Mouse (Mus musculus) forebrain, embryonic 11.5 days (tissue): ENCODE measurements around the gene Hddc2. TPM values are rescaled to one million over a fixed set of nuclear protein-coding genes. Genes with fewer than 3 reads are reported as not detected.
"Not testable (repeated sequence)": the region's sequence is repeated elsewhere in the genome, so short reads cannot be mapped to it uniquely, and the experiment has no call there.

Experiments used
- ATAC-seq: fragments of 200-750 bp; cut with Nextera tagmentation; replicated peaks from 2 replicates; pipeline ENCODE4 v1.8.0; 2017; ENCODE audit warnings: moderate TSS enrichment; ENCODE audit not compliant: low FRiP score
- DNase-seq: peaks from one replicate; pipeline ENCODE4 v3.0.0-alpha.2; 2017; ENCODE audit warnings: low spot score
- H3K27ac ChIP-seq: fragments of 300-500 bp; sonication (generic); 2 replicates; pipeline ENCODE4 v1.5.1; 2014; ENCODE audit warnings: low read depth, low read length
- H3K27me3 ChIP-seq: fragments of 300-500 bp; sonication (generic); 2 replicates; pipeline ENCODE4 v1.6.1; 2014; ENCODE audit warnings: mild to moderate bottlenecking, low read length, mixed read lengths; ENCODE audit not compliant: control insufficient read depth, insufficient read depth
- H3K36me3 ChIP-seq: fragments of 300-500 bp; sonication (generic); 2 replicates; pipeline ENCODE4 v1.6.1; 2014; ENCODE audit warnings: mild to moderate bottlenecking, low read length, moderate library complexity, mixed read lengths; ENCODE audit not compliant: control insufficient read depth, insufficient read depth
- H3K4me1 ChIP-seq: fragments of 300-500 bp; sonication (generic); replicated peaks from 2 replicates; pipeline ENCODE4 v1.6.1; 2014; ENCODE audit warnings: low read length, mixed read lengths; ENCODE audit not compliant: control insufficient read depth, insufficient read depth
- H3K4me2 ChIP-seq: fragments of 300-500 bp; sonication (generic); 2 replicates; pipeline ENCODE4 v1.6.1; 2014; ENCODE audit warnings: low read depth, mild to moderate bottlenecking, low read length, moderate library complexity, mixed read lengths; ENCODE audit not compliant: severe bottlenecking
- H3K4me3 ChIP-seq: fragments of 300-500 bp; sonication (generic); 2 replicates; pipeline ENCODE4 v1.5.1; 2014; ENCODE audit warnings: low read depth, low read length
- H3K9ac ChIP-seq: fragments of 300-500 bp; sonication (generic); 2 replicates; pipeline ENCODE4 v1.6.1; 2014; ENCODE audit warnings: low read length
- H3K9me3 ChIP-seq: fragments of 300-500 bp; sonication (generic); 2 replicates; pipeline ENCODE4 v1.6.1; 2016; ENCODE audit warnings: low read length, mixed read lengths; ENCODE audit not compliant: control insufficient read depth
- WGBS: fragments of 180-500 bp; shearing (Covaris S2); extraction: QIAGEN DNeasy Blood & Tissue Kit; methylation state at CpG from one replicate; pipeline ENCODE4 v1.1.7; 2014; 5-methylcytosine and 5-hydroxymethylcytosine counted together
- polyA plus RNA-seq: library from polyadenylated mRNA; unstranded; fragments of >200 nt; fragmentation: Nextera tagmentation; extraction: Ambion mirVana; gene quantifications from 2 replicates; pipeline ENCODE4 v1.2.1, GENCODE M21; 2014

Hddc2 gene
- polyA plus RNA-seq, 1 experiment from 2014 or later, result 69.4 TPM

DNA sequence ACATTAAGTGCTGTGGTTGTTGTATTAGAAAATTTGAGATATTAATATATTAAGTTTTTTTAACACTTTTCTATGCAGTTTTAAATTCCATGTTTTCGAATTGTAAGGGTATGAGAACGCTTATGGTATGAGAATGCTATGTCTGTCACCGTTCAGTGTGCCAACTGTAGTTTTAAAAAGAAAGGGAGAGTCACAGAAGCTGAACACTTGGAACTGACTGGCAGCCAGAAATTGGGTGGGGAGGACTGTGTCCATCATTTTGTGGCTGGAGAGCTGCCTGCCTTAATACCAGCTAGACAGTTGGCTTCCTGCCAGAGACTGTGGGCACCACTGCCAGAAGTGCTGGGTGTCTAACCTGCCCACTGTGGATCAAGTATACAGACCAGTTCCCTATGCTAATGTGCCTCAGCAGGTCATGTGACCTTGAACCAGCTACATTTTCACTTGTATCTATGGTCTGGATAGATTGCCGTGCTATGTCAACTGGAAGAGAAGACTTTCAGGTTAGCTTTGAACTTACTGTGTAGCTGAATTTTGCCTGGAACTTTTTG is 18.1 kb downstream of the Hddc2 start:
- Histone ChIP-seq H3K27me3 (no peaks in the 10 kb centered on the region), H3K4me1 (no peaks in the 10 kb centered on the region), H3K9ac (no peak overlapping the region), H3K4me3 (no peak overlapping the region), H3K36me3 (no peaks in the 10 kb centered on the region), H3K4me2 (no peak overlapping the region), H3K9me3 (no peaks in the 10 kb centered on the region), H3K27ac (no peak overlapping the region)
- 91% methylated on average over 4 of the region's 4 CpGs for WGBS
- ATAC-seq (no peak), DNase-seq (peak; percentile 45)

DNA sequence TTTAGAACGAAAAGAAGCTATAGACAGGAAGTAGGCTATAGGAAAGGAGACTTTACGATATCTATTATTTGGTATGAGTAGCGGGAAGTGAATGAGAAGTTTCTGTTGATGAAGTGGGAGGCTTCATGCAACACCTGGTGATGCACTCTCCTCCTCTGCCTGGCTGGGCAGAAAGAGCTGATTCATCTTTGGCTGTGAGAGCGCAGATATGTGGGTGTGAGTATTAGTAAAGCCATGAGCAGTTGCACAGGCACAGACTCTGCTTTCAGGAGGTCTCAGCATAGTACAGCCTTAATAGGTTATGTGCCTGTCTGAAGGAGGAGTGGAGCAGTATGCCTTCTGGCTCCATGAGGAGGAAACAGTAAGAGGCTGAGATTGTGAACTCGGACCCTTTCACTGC is 23.2 kb downstream of the Hddc2 start:
- DNase-seq, result no peak
- no peaks in the 10 kb centered on the region for H3K36me3 ChIP-seq
- H3K9ac ChIP-seq, result no peak overlapping the region
- H3K4me1 ChIP-seq, result no peaks in the 10 kb centered on the region
- no peak overlapping the region for H3K27ac ChIP-seq
- H3K4me2 ChIP-seq, result no peak overlapping the region
- no peaks in the 10 kb centered on the region for H3K9me3 ChIP-seq
- H3K27me3 ChIP-seq, result no peaks in the 10 kb centered on the region
- no peak for ATAC-seq
- no peak overlapping the region for H3K4me3 ChIP-seq
- WGBS, result 91% methylated on average over 5 of the region's 5 CpGs

GRCm38 (mm10) chr10:31346401-31346800 is 33.2 kb downstream of the Hddc2 start:
- ATAC-seq (no peak), DNase-seq (no peak)

GRCm38 (mm10) chr10:31351056-31351455 is 37.9 kb downstream of the Hddc2 start:
- Histone ChIP-seq H3K9ac (no peak overlapping the region), H3K27ac (no peak overlapping the region), H3K4me1 (no peaks in the 10 kb centered on the region), H3K36me3 (no peaks in the 10 kb centered on the region), H3K4me3 (no peak overlapping the region), H3K4me2 (no peak overlapping the region), H3K27me3 (no peaks in the 10 kb centered on the region), H3K9me3 (no peaks in the 10 kb centered on the region)
- no peak for DNase-seq
- ATAC-seq, result no peak
- WGBS, result 90% methylated on average over 2 of the region's 2 CpGs

More at GRCm38 (mm10) chr10:31346401-31346800, 33.2 kb downstream of the Hddc2 start:
- Histone ChIP-seq H3K4me1 (no peaks in the 10 kb centered on the region), H3K27me3 (no peaks in the 10 kb centered on the region), H3K9me3 (no peaks in the 10 kb centered on the region), H3K36me3 (no peaks in the 10 kb centered on the region), H3K4me3 (no peak overlapping the region), H3K4me2 (no peak overlapping the region), H3K9ac (no peak overlapping the region), H3K27ac (no peak overlapping the region)
- 90% methylated on average over 8 of the region's 8 CpGs for WGBS

DNA sequence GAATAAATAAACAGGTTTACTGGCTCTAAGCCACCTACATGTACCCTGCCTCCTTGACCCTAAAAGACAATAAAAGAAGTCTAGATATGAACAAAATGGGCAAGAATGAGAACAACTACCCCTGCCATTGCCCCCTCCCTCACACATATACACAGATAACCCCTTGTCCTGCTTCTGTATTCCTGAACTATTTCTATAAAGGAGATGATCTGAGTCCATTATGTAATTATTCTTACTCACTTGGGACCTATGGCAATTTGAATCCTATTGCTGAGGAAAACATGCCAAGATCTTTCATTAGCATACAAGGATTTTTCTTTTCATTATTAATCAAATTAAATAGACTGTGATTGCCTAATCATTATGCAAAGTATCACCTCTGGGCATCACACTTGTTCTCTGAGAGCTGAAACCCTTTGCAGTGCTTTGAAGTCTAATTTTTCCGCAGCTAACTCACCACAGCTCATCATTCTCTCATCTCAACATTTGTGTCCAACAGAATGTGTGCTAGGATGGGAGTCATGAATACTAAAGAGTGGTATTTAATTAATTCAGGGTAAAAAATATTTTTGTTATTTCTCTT is 39.8 kb downstream of the Hddc2 start:
- 91% methylated on average over 1 of the region's 1 CpGs for WGBS
- H3K4me2 ChIP-seq, result no peak overlapping the region
- ATAC-seq (no peak), DNase-seq (no peak)
- H3K4me3 ChIP-seq, result no peak overlapping the region
- no peaks in the 10 kb centered on the region for H3K9me3 ChIP-seq
- H3K27ac ChIP-seq, result no peak overlapping the region
- no peaks in the 10 kb centered on the region for H3K4me1 ChIP-seq
- H3K36me3 ChIP-seq, result no peaks in the 10 kb centered on the region
- no peaks in the 10 kb centered on the region for H3K27me3 ChIP-seq
- H3K9ac ChIP-seq, result no peak overlapping the region

DNA sequence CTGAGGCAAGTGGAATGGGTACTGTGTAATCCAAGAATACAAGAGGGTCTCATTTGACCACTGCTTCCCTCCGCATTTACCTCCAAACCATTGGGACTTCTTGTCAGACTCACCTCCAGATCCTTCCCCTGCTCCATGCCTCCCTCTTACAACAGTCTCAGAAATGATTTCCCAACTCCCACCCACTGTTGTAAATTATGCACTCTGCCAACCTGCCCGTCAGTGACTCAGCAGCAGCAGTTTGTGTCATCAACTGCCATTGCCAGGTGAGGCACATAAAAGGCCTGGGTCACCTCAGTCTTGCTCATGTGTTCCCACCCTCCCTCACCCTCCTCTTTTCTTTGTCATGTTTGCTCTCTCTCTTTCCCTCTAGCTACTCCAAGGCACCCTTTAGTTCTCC is 41.0 kb downstream of the Hddc2 start:
- no peak for ATAC-seq
- no peaks in the 10 kb centered on the region for H3K4me1 ChIP-seq
- 90% methylated on average over 2 of the region's 2 CpGs for WGBS
- no peak overlapping the region for H3K27ac ChIP-seq
- no peak overlapping the region for H3K4me3 ChIP-seq
- no peaks in the 10 kb centered on the region for H3K27me3 ChIP-seq
- no peaks in the 10 kb centered on the region for H3K9me3 ChIP-seq
- H3K36me3 ChIP-seq, result no peaks in the 10 kb centered on the region
- no peak overlapping the region for H3K4me2 ChIP-seq
- DNase-seq, result no peak
- H3K9ac ChIP-seq, result no peak overlapping the region

DNA sequence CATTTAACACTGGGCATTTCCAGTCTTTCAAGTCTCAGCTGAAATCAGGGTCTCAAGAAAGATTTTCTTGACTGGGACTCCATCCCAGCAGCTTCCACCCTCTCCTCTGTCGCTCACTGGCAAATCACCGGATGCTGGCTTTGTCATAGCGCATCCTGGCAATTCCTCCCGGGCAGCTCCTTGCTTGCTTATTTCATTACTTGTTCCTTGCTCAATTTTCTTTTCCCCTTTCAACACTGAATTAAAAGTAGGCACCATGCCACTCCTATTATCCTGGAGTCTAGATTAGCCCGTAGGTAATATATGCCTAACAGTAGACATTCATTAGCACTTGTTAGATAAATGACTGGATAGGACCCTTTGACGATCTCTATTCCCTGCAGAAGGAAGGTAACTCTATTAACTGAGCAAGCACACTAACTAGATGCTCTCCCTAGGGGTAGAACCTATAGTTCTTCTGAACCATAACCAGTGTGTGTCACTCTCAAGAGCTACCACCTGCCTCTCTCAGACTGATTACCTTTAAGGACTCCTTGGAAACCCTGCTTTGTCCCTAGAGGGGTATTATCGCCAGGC is 41.8 kb downstream of the Hddc2 start:
- DNase-seq (no peak), ATAC-seq (no peak)
- no peaks in the 10 kb centered on the region for H3K27me3 ChIP-seq
- H3K4me1 ChIP-seq, result no peaks in the 10 kb centered on the region
- no peaks in the 10 kb centered on the region for H3K9me3 ChIP-seq
- no peak overlapping the region for H3K27ac ChIP-seq
- H3K4me2 ChIP-seq, result no peak overlapping the region
- no peak overlapping the region for H3K4me3 ChIP-seq
- 73% methylated on average over 7 of the region's 7 CpGs for WGBS
- H3K36me3 ChIP-seq, result no peaks in the 10 kb centered on the region
- H3K9ac ChIP-seq, result no peak overlapping the region

- 87% methylated on average over 4 of the region's 4 CpGs for WGBS
Observed at GRCm38 (mm10) chr10:31359749-31360148, 46.6 kb downstream of the Hddc2 start.

DNA sequence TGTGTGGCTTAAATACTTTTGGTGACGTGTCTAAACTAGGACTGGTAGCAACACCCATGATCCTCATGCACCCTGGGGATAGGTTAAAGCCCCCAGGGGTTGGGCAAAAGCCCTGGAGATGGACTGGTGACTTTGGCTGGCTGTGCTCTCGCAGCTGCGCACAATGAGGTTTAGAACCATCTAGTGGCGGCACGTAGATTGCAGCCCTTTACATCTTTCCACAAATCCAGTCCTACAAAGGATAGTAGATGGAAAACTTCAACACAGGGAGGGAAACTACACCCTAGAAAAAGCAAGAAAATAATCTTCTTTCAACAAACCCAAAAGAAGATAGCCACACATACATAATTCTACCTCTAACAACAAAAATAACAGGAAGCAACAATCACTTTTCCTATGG is 57.0 kb downstream of the Hddc2 start:
- not testable (repeated sequence) for H3K4me1 ChIP-seq, H3K9ac ChIP-seq, H3K4me3 ChIP-seq, H3K27me3 ChIP-seq, H3K27ac ChIP-seq, DNase-seq, ATAC-seq, H3K4me2 ChIP-seq, H3K36me3 ChIP-seq, H3K9me3 ChIP-seq
- 5% methylated on average over 4 of the region's 5 CpGs for WGBS

More at GRCm38 (mm10) chr10:31359749-31360148, 46.6 kb downstream of the Hddc2 start:
- Histone ChIP-seq H3K9ac (no peak overlapping the region), H3K4me2 (no peak overlapping the region), H3K4me3 (no peak overlapping the region), H3K9me3 (no peaks in the 10 kb centered on the region), H3K27ac (no peak overlapping the region), H3K27me3 (no peaks in the 10 kb centered on the region), H3K4me1 (no peaks in the 10 kb centered on the region), H3K36me3 (no peaks in the 10 kb centered on the region)
- DNase-seq (no peak), ATAC-seq (no peak)
